Mouse (Mus musculus) hindlimb bud, embryonic 11.5 days (tissue): ENCODE data around the gene 7530416G11Rik.
A peak's percentile ranks its signal among the peaks of the same experiment; 100 is the strongest.

Experiments
- DNase-seq: peaks from one replicate; pipeline ENCODE4 v3.0.0-alpha.2; 2012; ENCODE audit warnings: low read depth, low spot score; ENCODE audit errors: extremely low spot score

The 7530416G11Rik gene

GRCm38 (mm10) chr15:85480630-85481029 lies 22.4 kb downstream of the 7530416G11Rik start:
- DNase-seq, result no peak

DNA sequence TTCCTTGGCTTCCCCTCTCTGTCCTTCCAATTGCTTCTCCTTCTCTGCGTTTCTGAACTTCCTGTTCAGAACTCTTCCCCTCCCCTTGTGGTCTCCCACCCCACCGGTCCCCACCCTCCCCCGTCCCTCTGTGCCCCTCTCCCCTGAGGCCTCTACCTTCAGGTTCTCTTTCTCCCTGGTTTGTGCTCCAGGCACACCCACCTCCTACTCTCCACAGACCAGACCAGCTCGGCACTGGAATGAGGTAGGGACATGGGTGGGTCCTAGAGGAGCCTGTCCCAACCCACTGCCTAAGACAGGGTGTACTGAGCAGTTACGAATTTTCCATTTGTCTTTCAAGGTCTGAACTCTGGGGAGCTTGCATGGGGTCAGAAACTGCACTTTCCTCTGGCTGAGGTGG lies 23.1 kb downstream of the 7530416G11Rik start:
- DNase-seq, result no peak

- no peak for DNase-seq
These were observed 23.7 kb downstream of the 7530416G11Rik start for GRCm38 (mm10) chr15:85479365-85479764.

- DNase-seq, result peak; percentile 14
These were observed 25.4 kb downstream of the 7530416G11Rik start for GRCm38 (mm10) chr15:85477584-85477983.

DNA sequence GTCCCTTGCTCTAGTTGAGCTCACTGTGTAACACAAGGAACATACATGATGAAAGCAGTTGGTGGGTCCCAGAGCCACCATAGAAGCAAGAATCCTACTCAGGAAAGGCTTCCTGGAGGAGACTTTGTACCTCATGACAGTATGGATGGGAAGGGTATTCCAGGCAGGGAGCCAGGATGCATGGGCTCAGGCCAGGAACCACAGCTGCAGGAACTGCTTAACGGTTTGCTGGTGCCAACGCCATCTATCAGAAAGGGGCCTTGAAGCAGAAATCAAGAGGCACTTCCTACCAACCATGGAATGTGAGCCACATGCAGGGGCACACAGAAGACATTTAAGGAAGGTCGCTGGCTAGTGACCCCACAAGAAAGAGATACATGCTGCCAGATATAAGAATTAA lies 28.3 kb downstream of the 7530416G11Rik start:
- DNase-seq, result no peak

DNA sequence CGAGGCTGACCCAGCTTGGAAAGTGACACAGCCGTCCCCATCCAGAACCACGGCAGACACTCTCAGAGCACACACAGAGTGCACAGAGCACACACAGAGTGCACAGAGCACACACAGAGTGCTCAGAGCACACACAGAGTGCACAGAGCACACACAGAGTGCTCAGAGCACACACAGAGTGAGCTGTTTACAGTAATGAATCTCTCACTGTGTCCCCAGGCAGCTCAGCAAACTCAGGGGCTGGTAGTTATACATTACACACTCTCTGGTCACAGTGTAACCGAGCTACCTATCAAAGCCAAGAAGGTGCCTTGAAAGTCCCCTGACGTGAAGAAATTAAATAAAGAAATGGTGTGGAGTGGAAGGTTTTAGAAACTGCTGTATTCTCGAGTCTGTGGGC lies 33.6 kb downstream of the 7530416G11Rik start:
- no peak for DNase-seq

GRCm38 (mm10) chr15:85466456-85467067 lies 36.5 kb downstream of the 7530416G11Rik start:
- no peak for DNase-seq

DNA sequence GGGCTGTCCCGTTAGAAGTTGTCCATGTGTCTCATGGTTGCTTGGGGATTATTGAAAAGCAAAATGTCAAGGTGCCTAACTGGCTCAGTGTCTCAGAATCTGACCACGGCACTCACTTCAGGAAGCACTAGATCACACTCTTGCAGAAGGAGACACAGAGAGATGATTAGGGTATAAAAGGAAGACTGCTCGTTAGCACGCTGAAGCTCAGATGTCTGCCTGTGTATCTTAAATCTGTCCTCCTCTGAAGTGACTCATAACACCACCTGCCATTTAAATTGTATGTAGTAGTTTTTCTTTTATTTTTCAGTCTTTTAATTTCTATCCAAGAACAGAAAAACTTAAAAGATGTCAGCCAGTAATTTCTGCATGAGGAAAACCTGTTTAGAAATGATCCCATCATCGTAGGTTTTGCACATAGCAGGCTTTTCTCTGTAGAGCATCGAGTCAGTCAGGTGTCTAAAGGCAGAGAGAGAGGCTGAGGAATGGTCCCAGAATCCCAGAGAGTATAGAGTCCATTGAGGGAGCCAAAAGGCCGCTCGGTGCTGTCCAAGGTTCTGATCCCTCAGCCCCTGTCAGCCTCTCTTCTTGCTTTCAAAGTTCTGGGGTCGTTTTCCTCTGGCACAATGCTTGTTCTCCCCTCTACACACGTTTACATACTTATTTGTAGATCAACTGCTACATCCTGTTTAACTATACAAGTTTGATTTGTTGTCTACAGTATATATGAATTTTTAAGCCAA lies 38.0 kb downstream of the 7530416G11Rik start:
- DNase-seq, result peak; percentile 2

DNA sequence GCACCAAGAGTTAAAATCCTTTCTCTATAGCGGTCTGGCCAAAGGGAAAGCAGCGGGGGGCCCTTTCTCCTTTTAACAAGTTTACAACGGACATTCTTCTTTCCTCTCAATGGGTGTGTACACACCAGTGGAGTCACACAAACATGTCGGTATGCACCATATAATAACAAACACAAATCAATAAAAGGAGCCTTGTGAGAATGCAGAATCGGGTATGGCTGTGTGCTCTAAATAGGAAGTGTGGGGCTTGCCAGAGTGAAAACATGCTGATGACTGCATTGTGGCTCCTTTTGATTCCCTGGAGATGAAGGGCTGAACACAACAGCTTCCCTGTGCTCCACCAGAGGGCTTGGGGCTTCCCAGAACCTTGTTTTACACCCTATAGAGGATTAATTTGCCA lies 38.8 kb downstream of the 7530416G11Rik start:
- DNase-seq, result no peak

GRCm38 (mm10) chr15:85463027-85463790 lies 39.8 kb downstream of the 7530416G11Rik start:
- DNase-seq, result no peak

DNA sequence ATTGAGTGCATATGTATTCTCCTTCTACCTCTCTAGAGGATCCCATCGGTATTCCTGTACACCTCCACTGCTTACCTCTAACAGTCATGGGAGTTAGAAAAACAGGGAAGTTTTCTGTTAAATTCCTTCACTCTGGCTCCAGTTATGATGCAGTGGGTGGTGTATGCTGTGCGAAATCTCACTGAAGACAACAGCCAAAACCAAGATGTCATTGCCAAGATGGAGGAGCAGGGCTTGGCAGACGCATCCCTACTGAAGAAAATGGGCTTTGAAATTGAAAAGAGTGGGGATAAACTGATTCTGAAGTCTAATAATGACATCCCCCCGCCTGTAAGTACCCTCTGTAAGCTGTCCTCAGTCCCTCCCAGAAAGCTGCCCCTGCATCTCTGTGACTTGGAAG lies 40.9 kb downstream of the 7530416G11Rik start:
- DNase-seq, result no peak

DNA sequence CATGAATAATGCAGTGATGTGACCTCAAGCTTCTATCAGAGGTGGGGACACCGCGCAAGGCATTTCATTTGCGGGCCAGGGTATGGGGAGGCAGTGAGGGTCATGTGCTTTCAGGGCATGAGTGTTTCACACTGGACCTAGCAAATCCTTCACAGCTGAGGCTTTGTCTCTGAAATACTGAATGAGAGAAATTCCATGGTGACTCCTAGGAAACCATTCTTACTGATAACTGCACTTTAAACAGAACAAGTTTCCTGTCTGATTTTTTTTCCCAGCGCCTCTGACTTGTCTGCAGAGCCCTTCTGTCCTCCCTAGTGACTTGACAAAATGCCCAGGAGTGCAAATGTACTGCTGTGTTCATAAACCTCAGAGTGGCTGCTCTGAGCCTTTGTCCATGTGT lies 41.5 kb downstream of the 7530416G11Rik start:
- DNase-seq, result no peak

- DNase-seq, result no peak
These were observed 44.4 kb downstream of the 7530416G11Rik start for GRCm38 (mm10) chr15:85458631-85459082.

DNA sequence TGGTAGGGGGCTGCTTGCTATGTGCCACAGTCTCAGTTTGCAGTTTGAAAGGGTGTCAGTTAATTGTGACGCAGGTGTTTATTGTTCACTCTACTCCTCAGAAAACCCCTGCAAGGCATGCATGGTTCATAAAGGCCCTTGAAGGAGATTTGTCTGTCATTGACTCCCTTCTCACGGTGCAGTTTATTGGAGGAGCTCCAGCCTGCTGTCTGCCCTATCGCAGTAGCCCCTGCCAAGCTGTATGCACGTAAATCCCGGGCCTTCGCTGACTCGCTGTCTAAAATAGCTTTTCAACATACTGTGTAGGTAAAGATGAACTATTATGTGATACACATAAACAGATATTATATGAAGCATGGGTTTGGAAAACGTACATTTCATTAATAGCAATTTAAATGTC lies 45.2 kb downstream of the 7530416G11Rik start:
- no peak for DNase-seq

- no peak for DNase-seq
These were observed 46.1 kb downstream of the 7530416G11Rik start for GRCm38 (mm10) chr15:85456891-85457290.

DNA sequence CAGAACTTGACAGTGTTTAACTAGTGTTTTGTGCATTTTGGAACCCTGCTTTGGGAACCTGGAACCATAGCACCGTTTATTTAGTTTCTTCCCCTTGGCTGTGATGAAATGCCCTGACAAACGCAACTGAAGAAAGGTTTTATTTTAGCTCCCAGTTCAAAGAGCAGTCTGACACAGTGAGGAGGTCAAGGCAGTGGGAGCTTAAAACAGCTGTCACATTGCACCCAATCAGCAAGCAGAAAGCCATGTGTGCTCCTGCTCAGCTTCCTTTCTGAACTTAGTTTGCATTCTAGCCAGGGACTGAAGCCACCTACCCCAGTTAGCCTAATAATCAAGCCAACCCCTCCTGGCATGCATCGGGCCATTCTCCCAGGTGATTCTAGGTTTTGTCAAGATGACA lies 56.4 kb downstream of the 7530416G11Rik start:
- DNase-seq, result no peak
